Mouse (Mus musculus) kidney, embryonic 15.5 days (tissue): ENCODE results near the gene Ncl. TPM values are rescaled to one million over a fixed set of nuclear protein-coding genes. Genes with fewer than 3 reads are reported as not detected.

ENCODE experiments used
- ATAC-seq: fragments of 200-750 bp; cut with Nextera tagmentation; replicated peaks from 2 replicates; pipeline ENCODE4 v1.8.0; 2017; ENCODE audit warnings: moderate TSS enrichment; ENCODE audit not compliant: low FRiP score
- H3K27ac ChIP-seq: fragments of 300-500 bp; sonication (generic); 2 replicates; pipeline ENCODE4 v1.5.1; 2015; ENCODE audit warnings: mild to moderate bottlenecking, inconsistent platforms
- H3K27me3 ChIP-seq: fragments of 300-500 bp; sonication (generic); 2 replicates; pipeline ENCODE4 v1.6.1; 2015; ENCODE audit warnings: inconsistent platforms
- H3K36me3 ChIP-seq: fragments of 300-500 bp; sonication (generic); 2 replicates; pipeline ENCODE4 v1.6.1; 2015; ENCODE audit warnings: inconsistent platforms
- H3K4me1 ChIP-seq: fragments of 300-500 bp; sonication (generic); 2 replicates; pipeline ENCODE4 v1.6.1; 2015; ENCODE audit warnings: inconsistent platforms
- H3K4me2 ChIP-seq: fragments of 300-500 bp; sonication (generic); 2 replicates; pipeline ENCODE4 v1.6.1; 2015; ENCODE audit warnings: moderate library complexity, mild to moderate bottlenecking, inconsistent platforms
- H3K4me3 ChIP-seq: fragments of 300-500 bp; sonication (generic); replicated peaks from 2 replicates; pipeline ENCODE4 v1.5.1; 2015; ENCODE audit warnings: mild to moderate bottlenecking, inconsistent platforms
- H3K9ac ChIP-seq: fragments of 300-500 bp; sonication (generic); 2 replicates; pipeline ENCODE4 v1.6.1; 2015; ENCODE audit warnings: mild to moderate bottlenecking, inconsistent platforms
- H3K9me3 ChIP-seq: fragments of 300-500 bp; sonication (generic); replicated peaks from 2 replicates; pipeline ENCODE4 v1.6.1; 2016; ENCODE audit warnings: inconsistent platforms
- WGBS: fragments of 180-500 bp; shearing (Covaris S2); methylation state at CpG from one replicate; pipeline ENCODE4 v1.1.7; 2015; ENCODE audit warnings: mixed read lengths; 5-methylcytosine and 5-hydroxymethylcytosine counted together
- microRNA-seq: library from miRNA; unstranded; fragments of <30 nt; microRNA quantifications from one replicate; pipeline ENCODE4, GENCODE M21; 2016
- polyA plus RNA-seq: library from polyadenylated mRNA; unstranded; fragments of >200 nt; fragmentation: Nextera tagmentation; extraction: Ambion mirVana; gene quantifications from 2 replicates; pipeline ENCODE4 v1.2.1, GENCODE M21; 2015

Ncl gene
- polyA plus RNA-seq, 1 experiment from 2014 or later, result 531 TPM

- H3K4me3 ChIP-seq, result no peak overlapping the region
- no peak overlapping the region for H3K27ac ChIP-seq
- H3K36me3 ChIP-seq, result no peaks in the 10 kb centered on the region
- peaks cover 37% of the 10 kb centered on the region for H3K27me3 ChIP-seq
- H3K9ac ChIP-seq, result no peak overlapping the region
- H3K4me2 ChIP-seq, result no peak overlapping the region
- no peak for ATAC-seq
- H3K9me3 ChIP-seq, result no peaks in the 10 kb centered on the region
- H3K4me1 ChIP-seq, result peaks cover 26% of the 10 kb centered on the region
- WGBS, result 33% methylated on average over 2 of the region's 2 CpGs
These were observed 59.1 kb downstream of the Ncl start for GRCm38 (mm10) chr1:86300093-86300492.

Small RNA genes within 50 kb of the gene (microRNA-seq; reads per million reads assigned to microRNA genes)
- gene mmu-mir-3535, result 21.3 reads per million, percentile 40 among the genes with 10 or more reads in this experiment

Other genes starting within 250 kb of the Ncl start
- gene Htr2b, start 247.4 kb downstream of the Ncl start, polyA plus RNA-seq, result 1.1 and 1.3 TPM in 2 replicates
- gene Gm21972, start 225.8 kb downstream of the Ncl start, polyA plus RNA-seq, result not detected in 2 replicates
- gene Armc9, start 204.6 kb downstream of the Ncl start, polyA plus RNA-seq, result 25.3 and 29.9 TPM in 2 replicates
- 7.5 and 7.8 TPM in 2 replicates for gene B3gnt7, start 56.6 kb downstream of the Ncl start, polyA plus RNA-seq
- gene Nmur1, start 66.8 kb upstream of the Ncl start, polyA plus RNA-seq, result 0.13 TPM in 1 of 2 replicates, not detected in the other
- not detected in 2 replicates for gene Tex44, start 66.9 kb upstream of the Ncl start, polyA plus RNA-seq
- gene Ptma, start 167.3 kb upstream of the Ncl start, polyA plus RNA-seq, result 2,949 and 3,271 TPM in 2 replicates
- gene Pde6d, start 223.2 kb upstream of the Ncl start, polyA plus RNA-seq, result 61.5 and 64.7 TPM in 2 replicates
- gene Cops7b, start 223.5 kb upstream of the Ncl start, polyA plus RNA-seq, result 42.9 and 43.6 TPM in 2 replicates